Mouse (Mus musculus): ENCODE results near the gene Gprc5d. TPM values are rescaled to one million over a fixed set of nuclear protein-coding genes. Genes with fewer than 3 reads are reported as not detected.

Gprc5d gene
- polyA plus RNA-seq (2012; rRNA removed) = 0.15 TPM in 1 of 2 replicates, not detected in the other

DNA sequence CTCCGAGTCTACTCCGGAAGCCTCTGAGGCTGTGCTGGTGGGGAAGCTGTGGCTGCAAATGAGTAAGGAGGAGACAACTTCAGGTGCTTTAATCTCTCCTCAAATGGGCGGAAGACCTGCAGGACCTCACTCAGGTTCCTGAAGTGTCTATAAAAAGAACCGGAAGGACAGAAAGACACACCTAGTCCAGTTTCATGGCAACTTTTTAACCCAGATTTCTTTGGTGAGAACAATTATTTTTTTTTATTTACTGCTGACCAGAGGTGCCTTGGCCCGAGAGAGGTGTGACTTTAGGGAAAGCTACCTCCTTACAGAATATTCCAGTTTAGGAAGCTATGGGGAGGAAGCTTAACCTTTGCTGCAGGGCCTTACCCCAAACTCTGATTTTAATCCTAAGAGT, at the start of gene Gprc5d:
TSS of gene Gprc5d (minus strand) at position 101 of the 400 bp plus-strand sequence.

DNA sequence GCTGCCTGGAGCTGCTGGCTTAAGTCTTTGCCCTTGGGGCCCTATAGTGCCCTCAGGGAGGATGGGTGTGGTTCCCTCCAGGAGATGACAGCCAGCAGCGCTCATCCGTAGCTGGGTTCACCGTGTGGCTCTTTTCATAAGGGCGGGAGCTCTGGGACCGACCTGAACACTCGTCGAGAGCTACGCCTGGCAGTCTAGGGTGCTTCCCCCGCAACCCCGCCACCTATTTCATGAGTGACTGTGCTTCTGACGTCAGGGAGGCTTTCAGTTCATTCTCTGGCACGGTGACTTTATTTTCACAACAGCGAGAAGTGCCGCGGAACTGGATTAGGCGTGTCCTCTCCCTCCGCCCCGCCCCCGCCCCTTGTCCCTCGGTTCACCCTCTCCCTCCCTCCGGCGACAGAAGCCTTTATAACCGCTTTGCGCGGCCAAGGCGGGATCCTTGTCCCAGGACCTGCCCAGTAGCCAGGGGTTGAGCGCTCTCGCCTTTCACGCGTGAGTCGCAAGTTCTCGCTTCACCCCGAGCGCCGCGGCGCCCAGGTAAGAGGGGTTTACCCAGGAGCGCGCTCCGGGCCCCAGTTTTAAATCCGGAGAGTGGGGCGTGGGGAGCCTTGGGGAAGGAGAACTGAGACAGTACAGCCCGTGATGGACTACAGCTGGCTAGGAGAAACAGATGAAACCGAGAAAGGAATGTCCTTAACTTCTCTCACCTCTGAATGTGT, 52.7 kb downstream of the Gprc5d start, which contains the start of gene Gprc5a:
TSS of gene Gprc5a (plus strand) at position 416 of the 722 bp plus-strand sequence.

Other genes with a start within 250 kb of the Gprc5d start
- gene Gpr19, start 219.7 kb downstream of the Gprc5d start, polyA plus RNA-seq (2012; rRNA removed) = 12.3 and 13.0 TPM in 2 replicates
- gene Cdkn1b, start 197.9 kb downstream of the Gprc5d start, polyA plus RNA-seq (2012; rRNA removed) = 40.3 and 42.4 TPM in 2 replicates
- 2.5 and 4.5 TPM in 2 replicates for gene Apold1, start 136.6 kb downstream of the Gprc5d start, polyA plus RNA-seq (2012; rRNA removed)
- 41.1 and 44.6 TPM in 2 replicates for gene Ddx47, start 106.7 kb downstream of the Gprc5d start, polyA plus RNA-seq (2012; rRNA removed)
- gene Gprc5a, start 52.6 kb downstream of the Gprc5d start, polyA plus RNA-seq (2012; rRNA removed) = 0.75 and 0.97 TPM in 2 replicates
- 32.2 and 36.0 TPM in 2 replicates for gene Fam234b, start 79.7 kb upstream of the Gprc5d start, polyA plus RNA-seq (2012; rRNA removed)
- gene Hebp1, start 79.7 kb upstream of the Gprc5d start, polyA plus RNA-seq (2012; rRNA removed) = 25.1 and 25.5 TPM in 2 replicates
- gene Gsg1, start 136.1 kb upstream of the Gprc5d start, polyA plus RNA-seq (2012; rRNA removed) = 0.54 TPM in 1 of 2 replicates, not detected in the other
- gene Pbp2, start 192.1 kb upstream of the Gprc5d start, polyA plus RNA-seq (2012; rRNA removed) = 0.12 and 0.14 TPM in 2 replicates
- 73.0 and 116 TPM in 2 replicates for gene Emp1, start 244.3 kb upstream of the Gprc5d start, polyA plus RNA-seq (2012; rRNA removed)